Mouse (Mus musculus) cerebellum, adult 9-11 months (tissue): ENCODE data around the gene Sertad3.

Experiments
- DNase-seq: peaks from one replicate; pipeline ENCODE4 v3.0.0; 2022

Sertad3 gene

DNA sequence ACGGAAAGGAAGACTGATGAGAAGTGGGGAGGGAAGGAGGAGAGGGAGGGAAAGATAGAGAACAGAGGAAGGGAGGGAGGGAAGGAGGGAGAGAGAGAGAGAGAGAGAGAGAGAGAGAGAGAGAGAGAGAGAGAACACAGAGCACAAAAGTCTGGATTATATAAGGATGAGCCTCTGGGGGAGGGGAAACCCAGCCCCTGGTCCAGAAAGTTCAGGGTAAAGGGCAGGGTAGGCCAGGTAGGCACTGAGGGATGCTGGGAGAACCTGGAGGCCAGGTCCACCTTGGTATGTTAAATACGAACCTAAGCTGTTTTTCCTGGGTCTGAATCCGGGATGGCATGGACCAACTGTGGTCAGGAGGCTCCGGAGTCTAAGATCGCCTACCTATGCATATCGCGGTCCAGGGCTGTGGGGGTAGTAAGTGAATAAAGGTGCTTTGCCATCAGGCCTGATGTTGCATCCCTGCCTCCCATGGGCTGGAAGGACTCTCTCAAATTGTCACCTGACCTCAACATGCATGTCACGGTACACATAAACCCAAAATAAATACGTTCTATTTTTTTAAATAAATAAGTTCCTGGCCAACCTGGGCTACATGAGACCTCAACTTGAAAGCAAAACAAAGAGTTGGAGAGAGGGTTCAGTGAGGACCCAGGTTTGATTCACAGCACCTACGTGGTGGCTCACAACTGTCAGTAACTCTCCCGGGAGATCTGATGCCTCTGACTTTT lies 2.0 kb upstream of the Sertad3 start:
- DNase-seq: peak; percentile 48

DNA sequence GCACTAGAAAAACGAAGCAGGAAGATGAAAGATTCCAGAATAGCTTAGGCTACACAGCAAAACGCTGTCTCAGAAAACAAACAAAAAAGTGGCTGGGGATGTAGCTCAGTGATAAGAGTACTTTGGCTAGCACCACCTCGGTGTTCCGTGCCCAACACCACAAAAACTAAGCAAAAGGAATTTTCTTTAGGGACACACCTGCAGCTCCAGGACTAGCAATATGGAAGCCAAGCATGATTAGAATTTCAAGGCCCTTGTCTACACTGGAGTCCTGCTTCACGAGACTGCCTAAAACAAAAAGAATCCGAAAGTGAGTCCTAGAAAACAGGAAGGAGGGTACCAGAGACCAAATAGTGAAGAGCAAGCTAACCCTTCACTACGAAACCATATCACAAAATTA lies 972 bp upstream of the Sertad3 start:
- peak; percentile 42 for DNase-seq

DNA sequence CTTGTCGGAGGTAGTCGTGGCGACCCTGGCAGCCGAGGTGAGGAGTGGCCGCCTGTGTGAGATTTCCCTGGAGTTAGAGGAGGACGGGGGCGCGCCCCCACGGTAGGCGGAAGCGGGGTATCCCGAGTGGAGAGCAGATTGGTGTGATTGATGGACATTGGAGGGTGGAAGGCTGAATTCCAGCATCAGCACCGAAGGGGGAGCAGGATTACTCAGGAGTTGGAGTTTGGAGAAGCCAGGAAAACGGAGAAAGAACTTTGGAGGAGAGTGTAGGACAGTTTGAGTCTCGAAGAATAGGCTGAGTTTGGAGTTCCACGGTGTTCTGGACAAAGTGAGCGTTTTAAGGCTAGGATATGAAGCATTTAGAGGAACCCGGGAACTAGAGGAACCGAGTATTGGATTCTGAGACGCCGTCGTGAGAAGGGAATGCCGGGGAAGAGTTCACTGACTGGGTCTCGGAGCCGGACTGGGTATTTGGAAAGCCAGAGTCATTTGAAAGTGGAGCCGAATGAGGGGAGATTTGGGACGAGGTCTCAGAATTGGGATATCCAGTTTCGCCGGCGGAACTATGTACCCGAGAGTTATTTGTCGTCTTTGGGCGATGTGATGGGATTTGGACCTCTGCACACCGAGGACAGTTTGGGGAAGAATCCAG lies 394 bp downstream of the Sertad3 start:
- DNase-seq: no peak

DNA sequence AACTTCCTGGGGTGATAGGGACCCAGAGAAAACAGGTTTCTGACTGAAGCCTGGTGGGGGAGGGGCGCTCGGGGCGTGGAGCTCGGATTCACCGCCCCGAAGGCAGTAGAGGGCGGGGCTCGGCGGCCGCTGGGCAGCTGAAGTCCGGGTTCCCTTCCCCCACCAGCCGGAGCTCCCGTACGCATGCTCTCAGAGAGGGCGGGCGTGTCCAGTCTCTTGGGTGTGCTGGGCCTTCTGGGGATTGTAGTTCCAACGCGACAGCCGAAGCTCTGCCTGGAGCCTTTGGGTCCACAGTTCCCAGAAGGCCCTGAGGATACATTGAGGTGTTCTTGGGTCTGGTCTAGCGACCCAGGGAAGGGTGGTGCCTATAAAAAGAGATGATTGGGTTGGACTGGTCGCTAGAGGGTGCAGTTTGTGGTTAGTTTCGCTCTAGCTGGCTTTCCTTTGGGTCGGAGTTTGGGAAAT lies 954 bp downstream of the Sertad3 start:
- peak; percentile 99 for DNase-seq

DNA sequence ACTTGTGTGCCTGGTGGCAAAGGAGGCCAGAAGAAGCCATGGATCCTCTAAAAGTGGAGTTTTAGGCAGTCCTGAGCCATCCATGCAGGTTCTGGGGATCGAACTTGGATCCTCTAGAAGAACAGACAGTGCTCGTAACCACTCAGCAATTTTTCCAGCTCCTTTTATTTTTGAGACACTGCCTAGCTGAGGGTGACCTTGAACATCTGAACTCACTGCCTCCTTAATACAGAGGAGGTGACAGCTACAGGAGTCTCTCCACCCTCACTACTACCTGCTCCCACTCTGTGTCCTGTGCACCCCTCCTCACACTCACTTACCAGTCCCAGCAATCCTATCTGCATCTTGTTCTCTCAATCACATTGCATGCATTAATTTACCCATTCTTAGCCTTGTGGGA lies 2.0 kb downstream of the Sertad3 start:
- peak; percentile 54 for DNase-seq

DNA sequence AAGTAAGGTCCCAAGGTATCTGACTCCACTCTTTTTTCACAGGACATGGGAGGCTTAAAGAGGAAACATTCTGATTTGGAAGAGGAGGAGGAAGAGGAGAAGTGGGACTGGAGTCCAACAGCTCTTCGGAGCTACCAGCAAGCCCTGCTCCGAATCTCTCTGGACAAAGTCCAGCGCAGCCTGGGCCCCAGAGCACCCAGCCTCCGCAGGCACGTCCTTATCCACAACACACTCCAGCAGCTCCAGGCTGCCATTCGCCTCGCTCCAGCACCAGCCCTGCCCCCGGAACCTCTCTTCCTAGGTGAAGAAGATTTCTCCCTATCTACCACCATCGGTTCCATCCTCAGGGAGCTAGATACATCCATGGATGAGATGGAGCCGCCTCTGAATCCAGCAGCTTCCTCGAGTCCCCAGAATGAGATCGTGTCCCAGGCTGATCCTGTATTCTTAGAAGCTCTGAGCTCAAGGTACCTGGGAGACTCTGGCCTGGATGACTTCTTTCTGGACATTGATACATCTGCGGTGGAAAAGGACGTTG lies 2.6 kb downstream of the Sertad3 start:
- peak; percentile 66 for DNase-seq

DNA sequence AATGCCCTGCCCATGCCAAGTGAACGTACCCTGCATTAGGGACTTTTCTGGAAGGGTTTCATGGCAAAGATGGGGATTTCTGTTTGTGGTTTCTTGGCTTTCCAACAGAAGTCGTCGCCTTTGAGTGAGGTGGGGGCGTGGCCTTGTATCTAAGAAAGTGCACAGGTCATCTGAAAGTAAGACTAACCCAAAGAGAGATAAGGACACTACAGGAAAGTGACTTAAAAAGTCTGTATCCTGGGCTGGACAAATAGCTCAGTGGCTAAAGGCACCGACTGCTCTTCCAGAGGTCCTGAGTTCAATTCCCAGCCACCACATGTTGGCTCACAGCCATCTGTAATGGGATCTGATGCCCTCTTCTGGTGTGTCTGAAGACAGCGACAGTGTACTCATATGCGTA lies 5.0 kb downstream of the Sertad3 start:
- no peak for DNase-seq

DNA sequence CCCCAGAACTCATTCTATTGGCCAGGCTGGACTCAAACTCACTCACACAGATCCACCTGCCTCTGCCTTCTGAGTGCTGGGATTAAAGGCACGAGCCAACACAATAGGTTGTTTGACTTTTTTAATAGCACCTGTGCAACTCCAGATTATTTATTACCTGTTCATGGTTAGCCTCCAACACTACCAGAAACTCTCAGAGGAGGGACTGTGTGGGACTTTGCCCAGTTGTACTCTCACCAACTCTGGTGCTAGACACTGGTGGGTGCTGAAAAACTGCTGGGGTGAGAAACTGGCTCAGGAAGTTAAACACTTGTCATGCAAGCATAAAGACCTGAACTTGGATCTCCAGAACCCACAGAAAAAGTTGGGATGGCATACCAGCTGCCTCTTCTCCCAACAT lies 6.2 kb downstream of the Sertad3 start:
- no peak for DNase-seq

DNA sequence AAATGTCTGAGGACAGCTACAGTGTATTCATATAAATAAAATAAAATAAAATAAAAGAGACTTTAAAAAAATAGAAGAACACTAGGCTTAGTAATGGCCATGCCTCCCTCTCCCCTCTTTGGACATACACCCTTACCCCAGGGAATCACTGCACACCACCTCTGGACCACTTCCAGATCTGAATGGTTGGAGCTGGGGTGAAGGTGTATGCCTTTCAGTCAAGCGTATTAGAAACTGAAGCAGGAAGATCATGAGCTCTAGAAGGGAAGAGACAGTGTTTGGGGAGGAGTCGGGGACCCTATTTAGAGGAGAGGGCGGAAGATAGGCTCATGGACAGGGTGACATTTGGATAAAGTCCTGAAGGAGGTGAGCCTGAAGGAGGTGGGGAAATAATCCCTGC lies 6.9 kb downstream of the Sertad3 start:
- no peak for DNase-seq

DNA sequence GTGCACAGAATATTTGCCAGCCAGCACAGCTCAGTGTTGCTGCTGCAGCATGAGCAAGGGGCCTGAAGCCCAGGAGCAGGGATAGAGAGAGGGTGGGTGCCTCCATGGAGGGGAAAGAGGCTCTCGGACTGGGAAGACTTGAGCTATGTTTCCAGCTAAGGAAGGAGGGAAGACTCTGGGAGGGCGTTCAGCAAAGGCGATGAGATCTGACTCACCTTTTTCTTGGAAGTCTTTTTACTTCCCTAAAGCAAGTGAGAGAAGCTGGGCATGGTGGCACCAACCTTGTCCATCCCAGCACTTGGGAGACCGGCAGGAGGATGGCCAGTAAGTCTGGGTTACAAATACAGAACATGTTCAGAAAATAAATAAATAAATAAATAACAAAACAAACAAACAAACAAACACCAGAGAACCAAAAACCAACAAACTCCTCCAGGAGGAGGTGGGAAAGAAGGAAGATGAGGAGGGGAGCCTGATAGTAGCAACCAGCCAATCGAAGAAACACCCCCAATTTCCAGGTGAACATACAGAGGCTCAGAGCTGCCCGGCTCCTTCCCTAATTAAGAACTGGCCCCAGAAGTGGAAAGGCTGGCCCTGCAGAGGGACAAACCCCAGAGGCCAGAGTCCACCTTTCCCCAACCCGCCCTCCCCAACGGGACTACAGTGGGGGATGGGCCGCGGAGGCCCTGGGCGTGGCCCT lies 7.5 kb downstream of the Sertad3 start:
- DNase-seq: no peak

DNA sequence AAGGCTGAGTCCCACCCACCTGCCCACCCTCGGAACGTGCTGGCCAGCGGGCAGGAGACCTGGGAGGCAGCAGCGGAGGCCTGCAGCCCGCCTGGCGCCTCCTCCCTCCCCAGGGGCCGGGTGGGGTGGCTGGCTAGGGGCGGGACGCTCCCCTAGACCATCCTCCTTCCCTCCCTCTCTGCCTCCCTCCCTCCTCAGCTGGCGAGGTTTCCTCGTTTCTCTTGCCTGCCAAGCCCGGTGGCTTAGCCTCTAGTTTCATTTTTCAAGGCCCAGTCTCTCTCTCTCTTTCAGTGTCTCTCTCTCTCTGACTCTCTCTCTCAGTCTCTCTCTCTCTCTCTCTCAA lies 8.0 kb downstream of the Sertad3 start:
- peak; percentile 89 for DNase-seq

DNA sequence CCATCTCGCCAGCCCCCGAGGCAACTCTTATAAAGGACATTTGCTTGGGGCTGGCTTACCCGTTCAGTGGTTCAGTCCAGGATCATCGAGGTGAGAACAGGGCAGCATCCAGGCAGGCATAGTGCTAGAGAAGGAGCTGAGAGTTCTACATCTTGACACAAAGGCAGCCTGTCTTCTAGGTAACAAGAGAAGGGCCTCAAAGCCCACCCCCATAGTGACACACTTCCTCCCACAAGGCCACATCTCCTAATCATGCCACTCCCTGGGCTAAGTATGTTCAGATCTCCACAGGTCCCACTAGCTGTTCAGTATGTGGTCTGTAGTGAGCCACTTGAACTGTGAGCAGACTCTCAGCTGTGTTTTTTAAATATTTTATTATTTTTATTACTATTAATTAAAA lies 10.3 kb downstream of the Sertad3 start:
- DNase-seq: no peak

DNA sequence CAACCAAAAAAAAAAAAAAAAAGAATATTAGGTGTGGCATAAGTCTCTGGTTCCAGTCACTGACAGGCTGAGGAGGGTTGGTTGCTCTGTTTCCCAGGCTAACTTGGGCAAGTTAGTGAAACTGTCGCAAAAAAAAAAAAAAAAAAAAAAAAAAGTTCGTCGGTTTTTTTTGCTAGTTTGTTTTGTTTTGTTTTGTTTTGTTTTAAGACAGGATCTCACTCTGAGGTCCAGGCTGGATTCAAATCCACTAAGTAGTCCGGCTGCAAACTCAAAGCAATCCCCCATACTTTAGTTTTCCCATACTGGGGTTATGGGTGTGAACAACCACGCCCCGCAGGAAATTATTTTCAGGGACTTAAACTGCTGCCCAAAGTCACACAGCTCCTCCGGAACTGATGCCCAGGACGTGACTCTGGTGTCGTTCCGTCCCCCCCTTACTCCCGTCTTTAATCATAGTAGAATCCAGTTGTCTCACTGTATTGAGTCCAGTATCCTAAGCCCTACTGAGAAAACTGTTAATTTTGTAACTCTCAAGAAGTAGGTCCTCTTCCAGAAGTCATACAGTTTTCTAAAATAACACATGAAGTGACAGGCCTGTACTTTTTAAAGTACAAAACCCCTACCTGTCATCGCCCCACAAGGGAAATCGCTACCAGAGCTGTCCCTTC lies 12.7 kb downstream of the Sertad3 start:
- no peak for DNase-seq

DNA sequence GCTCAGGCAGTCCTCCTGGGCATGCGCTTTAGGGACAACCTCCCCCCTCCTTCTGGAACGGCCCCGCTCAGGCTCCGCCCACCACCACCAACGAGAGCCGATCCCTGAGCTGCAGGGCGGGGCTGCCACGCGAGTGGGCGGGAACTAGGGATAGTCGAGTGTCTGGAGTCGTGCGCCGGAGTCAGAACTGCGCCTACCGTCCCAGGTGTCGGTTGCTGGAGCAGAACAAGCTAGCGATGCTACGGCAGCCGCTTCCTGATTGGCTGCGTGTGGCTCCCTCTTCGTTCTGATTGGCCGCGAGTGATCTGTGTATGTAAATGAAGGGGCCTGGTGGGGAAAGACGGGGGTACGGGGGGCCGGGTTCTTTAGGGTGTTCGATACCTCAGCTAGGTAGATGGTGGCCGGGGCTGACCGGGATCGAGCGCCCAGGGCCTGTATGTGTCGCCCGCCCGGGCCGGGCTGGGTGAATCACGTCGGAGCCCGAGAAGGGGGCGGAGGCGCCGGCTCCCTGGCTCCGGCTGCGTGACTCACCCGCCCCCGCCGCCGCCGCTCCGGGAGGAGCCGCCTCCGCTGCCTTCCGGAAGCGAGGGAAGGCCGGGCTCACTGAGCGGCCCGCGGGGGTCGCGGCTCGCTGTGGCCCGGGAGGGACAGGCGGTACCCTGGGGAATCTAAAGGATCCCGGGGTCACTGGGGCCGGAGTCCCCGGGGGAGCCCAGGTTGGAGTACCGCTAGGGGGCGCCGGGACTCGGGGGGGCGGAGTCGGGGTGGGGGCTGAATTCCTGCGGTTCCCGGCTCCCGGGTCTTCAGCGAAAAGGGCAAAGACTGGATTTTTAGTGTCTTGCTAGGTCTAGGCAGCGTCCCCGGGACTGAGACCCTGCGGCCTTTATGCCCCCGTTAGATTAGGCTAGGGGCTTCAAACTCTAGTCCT lies 13.5 kb downstream of the Sertad3 start, which contains the start of gene Sertad1:
Gene Sertad1, plus strand, starts transcription at position 141 of the 928 bp plus-strand sequence.
- DNase-seq: peak; percentile 100

DNA sequence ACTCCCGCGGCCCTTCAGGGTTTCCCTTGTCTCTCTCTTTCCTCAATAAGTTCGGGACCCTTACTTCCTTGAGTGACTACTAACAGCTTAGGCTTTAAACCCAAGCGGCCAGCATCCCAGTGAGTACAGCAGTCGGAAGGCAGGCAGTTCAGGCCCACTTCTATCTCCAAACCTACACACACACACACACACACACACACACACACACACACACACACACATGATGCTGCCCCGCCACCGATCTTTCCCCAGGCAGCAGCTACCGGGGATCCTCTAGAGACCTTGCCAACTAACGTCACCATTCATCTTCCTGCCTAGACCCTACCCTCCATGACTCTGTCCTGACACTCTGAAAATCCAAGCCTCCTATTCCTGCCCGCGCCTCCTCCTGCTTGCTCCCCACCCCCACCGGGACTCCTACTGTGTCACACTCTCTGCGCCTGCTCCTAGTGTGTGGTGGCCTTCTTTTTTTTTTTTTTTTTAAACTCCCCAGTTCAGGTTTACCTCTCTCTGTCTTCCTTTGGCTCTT lies 14.2 kb downstream of the Sertad3 start:
- DNase-seq: peak; percentile 80

DNA sequence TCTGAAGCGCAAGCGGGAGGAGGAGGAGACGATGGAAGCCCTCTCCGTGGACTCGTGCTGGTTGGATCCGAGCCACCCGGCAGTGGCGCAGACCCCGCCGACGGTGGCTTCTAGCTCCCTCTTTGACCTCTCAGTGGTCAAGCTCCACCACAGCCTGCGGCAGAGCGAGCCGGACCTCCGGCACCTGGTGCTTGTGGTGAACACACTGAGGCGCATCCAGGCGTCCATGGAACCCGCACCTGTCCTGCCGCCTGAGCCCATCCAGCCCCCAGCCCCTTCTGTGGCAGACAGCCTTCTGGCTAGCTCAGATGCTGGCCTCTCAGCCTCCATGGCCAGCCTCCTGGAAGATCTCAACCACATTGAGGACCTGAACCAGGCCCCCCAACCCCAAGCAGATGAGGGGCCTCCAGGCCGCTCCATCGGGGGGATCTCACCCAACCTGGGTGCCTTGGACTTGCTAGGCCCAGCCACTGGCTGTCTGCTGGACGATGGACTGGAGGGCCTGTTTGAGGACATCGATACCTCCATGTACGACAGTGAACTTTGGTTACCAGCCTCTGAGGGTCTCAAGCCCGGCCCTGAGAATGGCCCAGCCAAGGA lies 15.8 kb downstream of the Sertad3 start:
- peak; percentile 74 for DNase-seq

DNA sequence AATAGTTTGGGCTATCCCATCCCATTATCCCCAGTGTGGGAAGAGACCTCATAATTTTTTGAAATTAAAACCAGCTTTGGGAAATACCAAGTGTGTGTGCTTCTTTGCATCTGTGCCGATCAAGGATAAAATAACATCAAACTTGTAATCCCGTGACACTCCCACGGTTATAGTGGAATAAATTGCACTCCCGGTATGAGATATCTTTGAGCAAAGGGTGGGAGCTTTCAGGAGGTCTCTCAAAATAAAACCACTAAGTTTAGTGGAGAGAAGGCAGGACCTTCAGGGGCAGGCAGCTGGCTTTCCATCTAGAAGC lies 16.6 kb downstream of the Sertad3 start:
- DNase-seq: no peak

DNA sequence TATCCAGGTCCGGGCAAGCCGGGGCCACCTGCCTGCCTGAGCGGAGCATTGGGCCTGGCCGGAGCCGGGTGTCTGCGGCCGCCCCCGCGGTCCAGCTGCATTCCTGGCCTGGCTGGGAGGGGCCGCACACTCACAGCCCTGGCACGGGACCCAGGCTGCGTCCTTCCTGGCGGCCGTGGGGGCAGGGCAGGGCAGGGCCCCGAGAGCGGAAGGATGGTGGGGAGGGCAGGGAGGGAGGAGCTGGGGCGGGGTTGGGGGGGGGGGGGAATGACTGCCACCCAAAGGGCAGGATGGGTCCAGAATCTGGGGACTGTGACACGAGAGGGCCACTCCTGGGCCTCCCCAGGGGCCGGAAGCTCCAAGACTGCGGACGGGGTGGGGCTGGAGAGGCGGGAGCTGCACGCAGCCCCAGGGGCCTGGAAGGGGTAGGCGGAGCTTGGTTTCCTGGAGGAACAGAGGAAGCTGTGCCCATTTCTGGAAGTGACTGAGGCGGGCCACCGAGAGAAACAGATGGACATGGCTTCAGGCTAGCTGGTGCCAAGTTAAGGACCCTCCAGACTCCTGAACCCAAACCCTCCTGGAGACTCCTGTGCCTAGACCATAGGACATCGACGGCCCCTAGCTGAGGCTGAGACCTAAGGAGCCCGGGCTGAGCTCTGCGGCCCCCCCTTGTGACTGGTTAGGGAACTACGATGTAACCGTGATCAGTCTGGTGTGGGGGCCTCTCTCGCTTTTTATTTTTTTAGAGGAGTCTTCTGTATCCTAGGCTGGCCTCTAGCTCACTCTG lies 17.2 kb downstream of the Sertad3 start:
- DNase-seq: peak; percentile 94

DNA sequence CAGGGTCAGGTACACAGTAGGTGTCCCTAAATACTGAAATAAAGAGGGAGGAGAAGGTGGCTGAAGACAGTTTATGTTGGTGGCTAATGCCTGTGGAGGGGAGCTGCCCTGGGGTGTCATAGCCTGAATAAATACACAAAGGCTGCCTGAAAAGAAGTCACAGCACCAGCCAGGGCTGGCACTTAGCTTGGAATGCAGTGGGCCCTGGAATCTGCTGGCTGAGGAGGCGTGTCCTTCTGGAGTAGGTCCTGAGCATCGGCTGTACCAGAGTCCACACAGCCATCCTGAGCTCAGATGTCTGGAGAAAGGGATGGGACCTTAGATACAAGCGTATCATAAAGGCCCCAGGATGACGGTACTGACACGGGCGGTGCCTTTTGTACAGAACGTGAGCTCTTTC lies 18.3 kb downstream of the Sertad3 start:
- no peak for DNase-seq

DNA sequence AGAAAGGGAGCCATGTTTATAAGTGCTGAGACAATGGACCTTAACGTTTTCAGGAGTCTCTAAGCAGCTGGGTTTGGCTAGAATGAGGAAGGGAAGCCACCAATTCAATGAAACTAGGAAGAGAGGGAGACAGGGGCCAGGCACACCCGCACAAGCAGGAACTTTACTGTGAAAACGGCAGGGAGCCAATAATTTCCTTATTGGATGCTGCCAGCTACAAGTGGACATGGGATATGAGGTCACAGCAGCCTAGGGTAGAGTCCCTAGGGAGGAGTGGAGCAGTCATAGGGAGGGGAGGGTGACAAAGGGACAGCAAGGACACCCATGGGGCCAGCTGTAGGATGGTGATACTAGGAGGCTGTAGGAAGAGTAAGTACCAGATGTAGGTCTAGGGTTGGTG lies 19.5 kb downstream of the Sertad3 start:
- DNase-seq: no peak

DNA sequence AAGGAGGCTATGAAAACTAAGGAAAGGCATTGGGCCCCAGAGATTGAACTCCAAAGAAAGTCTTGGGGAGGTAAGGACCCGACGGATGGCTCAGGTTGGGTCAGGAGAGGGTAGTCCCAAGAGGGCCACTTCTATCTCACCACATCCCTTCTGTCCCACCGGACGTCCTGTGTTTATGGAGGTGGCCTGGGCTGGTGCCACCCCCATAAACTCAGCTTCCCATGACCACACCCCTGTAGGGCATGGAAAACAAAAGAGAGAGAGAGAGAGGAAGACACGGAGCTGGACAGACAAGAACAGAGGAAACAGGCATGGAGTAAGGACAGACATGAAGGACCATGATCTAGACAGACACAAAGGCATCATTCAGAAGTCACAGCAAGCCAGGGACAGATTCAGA lies 19.9 kb downstream of the Sertad3 start:
- no peak for DNase-seq
